Mouse (Mus musculus) yolk sac, embryonic 10.5 days (tissue): ENCODE measurements at regions not wholly inside any gene's neighbourhood (a gene's known extent, or its start where the extent isn't known, plus 50 kb on each side); places are given as distances from the start of the nearest gene placed in this dataset.

ENCODE experiments used
- DNase-seq: peaks from one replicate; pipeline ENCODE4 v3.0.0-alpha.2; 2017; ENCODE audit warnings: low spot score

- DNase-seq: no peak
These were observed 330.8 kb upstream of the Zmiz1 start for GRCm38 (mm10) chr14:25128160-25128547.

GRCm38 (mm10) chr14:25135371-25135770 is 323.6 kb upstream of the Zmiz1 start:
- DNase-seq: no peak

DNA sequence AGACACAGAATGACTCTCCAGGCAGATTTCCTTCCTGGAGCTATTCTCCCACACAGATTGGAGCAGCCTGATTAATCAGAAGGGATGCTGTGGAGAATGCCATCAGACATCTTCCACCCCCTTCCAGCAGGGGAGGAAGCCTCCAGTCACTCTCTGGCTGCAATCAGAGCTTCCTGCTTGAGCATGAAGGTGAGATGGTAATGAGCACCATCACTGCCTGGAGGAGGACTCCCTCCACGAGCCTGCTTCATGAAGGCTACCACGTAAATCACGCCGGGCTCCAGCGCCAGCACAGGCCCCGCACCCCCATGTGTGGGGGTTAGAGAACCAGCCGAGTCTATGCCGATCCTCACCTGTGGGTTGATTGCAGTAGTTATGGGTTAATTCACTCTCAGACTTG is 321.7 kb upstream of the Zmiz1 start:
- DNase-seq: no peak

DNA sequence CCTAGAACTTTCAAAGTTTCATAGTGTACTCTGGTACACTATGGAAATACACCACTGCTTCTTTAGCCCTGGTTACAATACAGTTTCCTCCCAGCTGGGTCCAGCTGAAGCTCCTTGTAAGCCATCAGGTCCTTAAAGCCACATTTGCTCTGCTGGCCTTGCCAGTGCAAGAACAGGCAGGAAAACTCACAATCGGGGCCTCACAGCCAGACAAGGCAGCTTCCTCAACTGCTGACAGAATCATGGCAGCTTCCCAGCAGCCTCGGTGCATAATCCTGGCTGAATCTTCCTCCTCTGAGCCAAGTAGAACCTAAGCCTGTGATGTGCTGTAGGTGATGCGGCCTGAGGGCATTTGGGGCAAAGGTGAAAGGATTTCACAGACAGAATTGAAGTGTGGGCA is 320.5 kb upstream of the Zmiz1 start:
- no peak for DNase-seq

- DNase-seq: no peak
These were observed 317.1 kb upstream of the Zmiz1 start for GRCm38 (mm10) chr14:25141933-25142332.

DNA sequence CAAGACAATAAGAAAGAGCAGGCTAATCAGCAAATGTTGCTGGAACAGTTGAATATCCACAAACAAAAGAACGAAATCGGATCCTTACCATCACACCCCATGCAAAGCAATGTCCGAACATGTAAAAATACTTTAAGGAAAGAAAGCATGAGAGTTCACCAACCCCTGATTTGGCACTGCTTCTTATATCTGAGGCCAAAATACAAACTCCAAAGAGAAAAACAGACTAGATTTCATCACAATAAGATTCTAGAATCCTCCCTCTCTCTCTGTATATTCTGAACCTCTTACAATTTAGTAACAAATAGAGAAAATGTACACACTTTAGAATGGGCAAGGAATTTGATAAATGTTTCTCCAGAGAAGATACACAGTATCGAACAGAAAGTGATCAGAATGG is 315.9 kb upstream of the Zmiz1 start:
- DNase-seq: no peak

DNA sequence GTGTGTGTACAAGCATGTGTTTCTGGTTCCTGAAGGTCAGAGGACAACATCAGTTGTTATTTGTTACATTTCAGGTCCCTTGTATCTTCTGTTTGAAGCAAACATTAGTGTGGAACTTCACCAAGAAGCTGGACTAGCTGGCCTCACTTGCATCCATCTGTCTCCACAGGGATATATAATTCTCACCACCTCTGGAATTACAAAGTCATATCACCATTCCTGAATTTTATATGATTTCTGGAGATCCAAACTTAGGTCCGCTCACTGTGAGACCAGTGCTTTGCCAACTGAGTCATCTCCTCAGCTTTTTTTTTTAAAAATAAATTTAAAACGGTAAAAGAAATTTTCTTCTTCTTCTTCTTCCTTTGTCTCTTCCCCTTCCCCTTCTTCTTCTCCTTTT is 311.3 kb upstream of the Zmiz1 start:
- DNase-seq: no peak

DNA sequence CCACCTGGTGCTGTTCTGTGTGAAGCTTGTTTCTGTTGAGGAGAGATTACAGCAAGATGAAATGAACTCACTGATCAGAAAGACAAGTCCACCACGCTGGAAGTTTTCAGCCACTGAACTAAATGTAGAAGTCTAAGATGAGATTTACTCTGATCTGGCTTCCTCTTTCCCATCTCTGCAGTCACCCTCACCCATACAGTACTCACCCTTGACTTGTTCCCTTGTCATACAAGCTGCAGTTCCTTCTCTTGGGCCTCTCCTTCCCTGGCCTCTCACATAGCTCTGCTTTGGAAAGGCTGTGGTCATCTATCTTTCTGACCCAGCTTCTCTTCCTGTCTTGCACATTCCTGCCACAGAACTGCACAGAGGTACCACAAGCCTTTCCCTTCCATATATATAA is 308.0 kb upstream of the Zmiz1 start:
- no peak for DNase-seq

DNA sequence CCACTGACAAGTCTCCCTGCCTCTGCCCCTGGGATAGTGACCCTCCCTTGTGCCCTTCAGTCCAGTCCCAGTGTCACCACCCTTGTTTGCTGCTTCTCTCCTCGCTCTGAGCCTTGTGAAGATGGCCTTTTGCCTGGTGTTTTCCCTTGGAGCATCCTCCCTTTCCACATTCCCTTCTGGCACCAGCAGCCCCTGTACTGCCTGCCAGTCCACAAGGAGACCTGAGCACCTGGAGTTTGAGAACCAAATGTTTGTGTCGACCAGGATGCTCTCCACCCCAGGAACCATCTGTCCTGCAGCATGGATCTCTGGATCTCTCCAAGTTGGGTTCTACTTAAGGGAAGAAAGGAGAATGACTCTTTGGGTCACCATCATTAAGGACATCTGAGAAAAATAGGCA is 307.5 kb upstream of the Zmiz1 start:
- DNase-seq: no peak

DNA sequence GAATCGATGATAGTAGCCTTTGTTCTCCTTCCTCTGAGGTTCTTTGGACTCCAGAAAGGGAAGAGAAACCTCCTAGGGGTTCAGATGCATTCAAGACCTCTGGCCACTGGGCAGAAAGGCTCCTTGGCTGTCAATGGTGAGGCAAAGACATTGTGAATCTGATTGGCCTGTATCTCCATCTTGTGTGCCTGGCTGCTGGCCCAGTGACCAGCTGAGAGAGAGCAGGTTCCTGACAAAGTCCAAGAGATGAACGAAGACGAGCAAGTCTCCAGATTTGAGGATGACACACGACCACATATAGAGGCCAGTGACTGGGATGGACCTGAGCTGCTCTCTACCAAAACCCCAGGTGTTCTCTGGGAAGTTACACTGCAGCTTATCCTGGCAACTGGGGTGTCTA is 305.4 kb upstream of the Zmiz1 start:
- no peak for DNase-seq

GRCm38 (mm10) chr14:25154180-25154579 is 304.8 kb upstream of the Zmiz1 start:
- DNase-seq: no peak

GRCm38 (mm10) chr14:25155008-25155783 is 303.8 kb upstream of the Zmiz1 start:
- no peak for DNase-seq

GRCm38 (mm10) chr14:25156171-25156570 is 302.8 kb upstream of the Zmiz1 start:
- DNase-seq: no peak

GRCm38 (mm10) chr14:25161684-25162321 is 297.2 kb upstream of the Zmiz1 start:
- no peak for DNase-seq

DNA sequence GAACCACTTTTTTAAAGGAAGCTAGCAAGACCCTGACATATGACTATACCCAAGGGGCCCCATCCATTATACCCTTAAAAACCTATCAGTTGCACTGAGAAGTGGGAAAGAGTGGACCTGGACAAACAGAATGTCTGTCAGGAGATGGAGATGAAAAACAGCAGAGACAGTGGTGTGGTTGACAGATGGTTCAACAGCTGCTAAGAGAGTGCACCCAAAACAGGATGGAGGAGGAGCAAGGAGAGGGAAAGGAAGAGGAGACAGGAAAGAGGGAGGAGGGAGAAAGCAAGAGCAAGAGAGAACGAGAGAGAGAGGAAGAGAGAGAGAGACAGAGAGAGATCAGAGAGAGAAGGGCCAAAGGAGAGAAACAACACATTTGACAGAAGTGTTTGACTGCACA is 292.8 kb upstream of the Zmiz1 start:
- no peak for DNase-seq

GRCm38 (mm10) chr14:25167604-25168003 is 291.4 kb upstream of the Zmiz1 start:
- DNase-seq: no peak

- no peak for DNase-seq
These were observed 290.7 kb upstream of the Zmiz1 start for GRCm38 (mm10) chr14:25168310-25168709.

DNA sequence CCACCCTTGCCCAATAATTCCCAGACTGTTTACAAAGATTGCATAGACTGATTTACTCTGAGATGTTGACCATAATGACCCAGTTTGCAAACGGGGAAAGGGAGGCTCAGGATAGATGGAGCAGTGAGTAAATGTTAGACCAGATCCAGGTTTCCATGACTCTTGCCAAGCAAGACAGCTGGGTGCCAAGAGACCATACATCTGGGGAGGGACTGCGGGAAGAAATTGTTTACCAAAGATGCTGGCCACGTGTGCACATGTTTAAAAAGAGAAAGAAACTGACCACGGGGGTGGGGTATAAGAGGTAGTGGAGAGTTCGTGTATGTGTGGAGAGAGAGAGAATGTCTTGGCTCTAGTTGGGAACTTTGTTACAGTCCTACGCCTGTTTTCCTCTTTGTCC is 285.7 kb upstream of the Zmiz1 start:
- DNase-seq: no peak

GRCm38 (mm10) chr14:25173873-25174272 is 285.1 kb upstream of the Zmiz1 start:
- no peak for DNase-seq

- DNase-seq: no peak
These were observed 284.6 kb upstream of the Zmiz1 start for GRCm38 (mm10) chr14:25174402-25174801.

DNA sequence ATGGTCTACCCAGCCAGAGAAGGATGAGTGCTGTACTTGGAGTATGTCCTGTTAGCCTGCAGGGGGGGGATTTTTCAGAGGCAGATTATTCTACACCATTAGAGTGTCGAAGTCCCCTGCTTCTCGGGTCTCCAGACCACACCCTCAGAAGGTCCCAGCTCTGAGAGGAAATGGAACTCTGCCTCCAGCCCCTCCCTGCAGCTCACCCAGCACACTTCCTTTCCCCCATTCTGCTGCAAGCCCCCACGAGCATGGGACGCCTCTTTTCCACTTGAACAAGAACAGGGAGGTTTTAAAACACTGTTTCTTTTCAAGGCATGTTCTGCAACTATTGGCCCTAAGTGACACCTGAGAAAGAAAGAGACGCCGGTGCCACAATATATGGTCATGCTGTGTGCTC is 282.8 kb upstream of the Zmiz1 start:
- DNase-seq: no peak

DNA sequence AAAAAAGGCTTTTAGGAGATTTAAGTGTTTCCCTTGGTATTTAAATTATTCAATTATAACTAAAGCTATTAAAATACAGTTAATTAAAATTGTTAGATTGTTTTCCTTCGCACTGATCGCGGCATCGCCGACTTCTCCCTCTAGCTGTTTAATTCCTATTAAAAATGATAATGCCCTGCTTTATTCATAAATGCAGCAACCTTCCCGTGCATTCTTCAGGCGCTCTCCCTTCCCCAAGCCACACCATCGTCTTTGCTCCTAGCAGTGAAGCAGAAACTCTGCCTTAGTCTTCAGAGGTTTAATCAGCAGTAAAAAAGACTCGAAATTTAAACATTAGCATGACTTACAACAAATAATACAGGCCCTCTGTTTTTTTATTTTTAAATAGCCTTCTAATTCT is 278.9 kb upstream of the Zmiz1 start:
- no peak for DNase-seq

DNA sequence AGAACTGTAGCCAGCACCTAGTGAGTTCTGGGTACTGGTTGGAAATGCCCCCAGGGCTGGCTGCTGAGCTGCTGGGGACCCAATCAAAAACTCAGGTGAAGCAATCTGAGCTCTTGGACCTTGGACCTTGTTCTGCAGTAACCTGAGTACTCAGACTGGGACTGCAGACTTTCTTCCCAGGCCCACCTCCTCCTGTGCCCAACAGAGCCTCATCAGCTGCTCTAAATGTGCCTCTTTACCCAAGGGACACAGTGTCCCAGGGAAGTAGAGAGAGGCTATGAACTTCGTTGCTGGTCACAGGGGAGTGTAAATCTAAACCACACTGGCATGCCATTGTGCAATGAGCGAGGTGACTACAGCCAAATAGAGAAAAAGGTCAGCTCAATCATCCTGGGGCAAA is 277.6 kb upstream of the Zmiz1 start:
- DNase-seq: peak; percentile 63

DNA sequence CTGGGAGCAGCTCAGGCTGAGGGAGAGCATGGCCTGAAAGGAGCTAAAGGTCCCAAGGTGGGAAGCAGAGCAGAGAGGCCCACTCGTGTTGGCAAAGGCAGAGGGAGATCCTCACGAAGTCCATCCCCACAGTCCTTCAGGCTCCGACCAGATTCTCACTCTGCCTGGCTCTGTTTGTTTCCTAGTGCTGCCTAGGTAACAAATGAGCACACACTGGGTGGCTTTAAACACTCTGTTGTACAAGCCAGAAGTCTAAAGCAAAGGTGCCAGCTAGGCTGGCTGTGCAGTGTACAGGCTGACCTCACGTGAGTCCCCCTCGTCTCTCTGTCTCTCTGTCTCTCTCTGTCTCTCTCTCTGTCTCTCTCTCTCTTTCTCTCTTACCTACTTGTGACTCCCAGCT is 274.9 kb upstream of the Zmiz1 start:
- DNase-seq: no peak
